Mouse (Mus musculus): Measurements from ENCODE around the gene D6Wsu163e.

D6Wsu163e gene

GRCm38 (mm10) chr6:127006551-127006950 is 66.8 kb downstream of the D6Wsu163e start:
- no peak for DNase-seq (ENCODE audit: low read depth, low spot score)

GRCm38 (mm10) chr6:127010021-127010420 is 70.3 kb downstream of the D6Wsu163e start:
- DNase-seq (ENCODE audit: low read depth, low spot score) = no peak

- DNase-seq (ENCODE audit: low read depth, low spot score) = no peak
Observed at GRCm38 (mm10) chr6:127011947-127012535, 72.3 kb downstream of the D6Wsu163e start.

- DNase-seq (ENCODE audit: low read depth, low spot score) = no peak
Observed at GRCm38 (mm10) chr6:127014906-127015770, 75.4 kb downstream of the D6Wsu163e start, which contains the start of gene Fgf6. Gene Fgf6, plus strand, starts transcription at chr6:127015586.

- peak; percentile 74 for DNase-seq (ENCODE audit: low read depth, low spot score)
Observed at GRCm38 (mm10) chr6:127019254-127019653, 79.5 kb downstream of the D6Wsu163e start.

- DNase-seq (ENCODE audit: low read depth, low spot score) = no peak
Observed at GRCm38 (mm10) chr6:127020431-127020830, 80.7 kb downstream of the D6Wsu163e start.

- DNase-seq (ENCODE audit: low read depth, low spot score) = no peak
Observed at GRCm38 (mm10) chr6:127024836-127025235, 85.1 kb downstream of the D6Wsu163e start.
